Mouse (Mus musculus): Measurements from ENCODE around the gene Glt28d2. TPM values are rescaled to one million over a fixed set of nuclear protein-coding genes. Genes with fewer than 3 reads are reported as not detected.

The Glt28d2 gene
- polyA plus RNA-seq, 1 experiment, result 0.39 TPM

DNA sequence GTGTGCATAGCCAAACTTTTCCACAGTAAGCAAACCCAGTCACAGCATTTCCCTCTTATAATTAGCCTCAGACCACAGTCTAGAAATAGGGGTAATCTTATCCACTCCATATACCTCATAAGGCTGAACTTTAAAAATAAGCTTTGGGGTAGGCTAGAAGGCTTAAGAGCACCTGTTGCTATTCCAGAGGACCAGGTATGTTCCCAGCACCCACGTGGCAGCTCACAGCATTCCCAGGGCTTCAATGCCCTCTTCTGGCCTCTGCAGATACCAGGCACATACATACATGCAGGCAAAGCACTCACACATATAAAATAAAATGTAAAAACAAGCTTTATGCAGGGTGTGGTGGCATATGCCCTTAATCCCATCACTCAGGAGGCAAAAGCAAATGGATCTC lies 53.7 kb downstream of the Glt28d2 start:
- Histone ChIP-seq H3K4me3 (replicated peaks; ENCODE audit: insufficient read depth, low read depth, low read length) (no peak overlapping the region), H3K4me1 (ENCODE audit: control insufficient read depth, insufficient read depth, low read length) (peaks cover 2% of the 10 kb centered on the region; the same call in 1 of the 2 replicates), H3K27ac (ENCODE audit: insufficient read depth, low read length) (no peak overlapping the region), H3K27me3 (ENCODE audit: control insufficient read depth, insufficient read depth, low read length) (no peaks in the 10 kb centered on the region)
- DNase-seq, result no peak
- TF ChIP-seq POLR2A (IDR thresholded peaks at IDR 0.05; ENCODE audit: borderline replicate concordance, insufficient read depth, low read length) (no peak), CTCF (IDR thresholded peaks at IDR 0.05; ENCODE audit: borderline replicate concordance, insufficient read depth, low read depth, low read length) (no peak)
- 80% methylated on average over 1 of the region's 1 CpGs for WGBS

DNA sequence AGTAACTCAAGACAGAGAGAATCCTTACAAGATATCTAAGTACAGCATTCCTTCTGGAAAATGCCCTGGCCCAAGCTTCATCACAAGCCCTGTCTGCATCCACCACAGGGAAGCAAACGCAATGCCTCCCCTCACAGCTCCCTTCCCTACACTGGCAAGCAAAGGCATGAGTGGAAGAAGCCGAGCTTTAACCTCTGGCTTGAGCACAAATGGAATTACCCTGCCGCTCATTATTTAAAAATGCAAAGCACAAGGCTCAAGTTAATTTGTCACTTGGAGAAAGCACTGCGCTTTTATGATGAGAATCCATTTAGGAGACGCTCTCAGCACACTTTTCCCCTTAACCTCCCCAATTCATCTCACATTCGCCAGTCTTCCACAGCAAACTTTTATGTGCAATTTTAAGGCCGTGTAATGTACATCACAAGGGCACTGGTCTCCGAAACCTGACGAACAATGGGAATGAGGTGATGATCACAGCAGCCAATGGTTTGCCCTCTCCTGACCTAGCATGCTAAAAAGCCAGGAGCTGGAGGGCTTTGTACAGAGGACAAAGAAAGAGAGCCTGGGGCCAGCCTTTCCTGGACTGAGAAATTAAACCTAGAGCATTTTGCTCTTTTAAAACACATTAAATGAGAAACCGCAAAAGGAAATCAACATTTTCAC lies 54.7 kb downstream of the Glt28d2 start:
- DNase-seq, result no peak
- peaks cover 2% of the 10 kb centered on the region; the same call in 1 of the 2 replicates for H3K4me1 ChIP-seq (ENCODE audit: control insufficient read depth, insufficient read depth, low read length)
- H3K27me3 ChIP-seq (ENCODE audit: control insufficient read depth, insufficient read depth, low read length), result no peaks in the 10 kb centered on the region
- H3K27ac ChIP-seq (ENCODE audit: insufficient read depth, low read length), result no peak overlapping the region
- 78% methylated on average over 10 of the region's 10 CpGs for WGBS
- H3K4me3 ChIP-seq (replicated peaks; ENCODE audit: insufficient read depth, low read depth, low read length), result no peak overlapping the region
- TF ChIP-seq CTCF (IDR thresholded peaks at IDR 0.05; ENCODE audit: borderline replicate concordance, insufficient read depth, low read depth, low read length) (no peak), POLR2A (IDR thresholded peaks at IDR 0.05; ENCODE audit: borderline replicate concordance, insufficient read depth, low read length) (no peak)

DNA sequence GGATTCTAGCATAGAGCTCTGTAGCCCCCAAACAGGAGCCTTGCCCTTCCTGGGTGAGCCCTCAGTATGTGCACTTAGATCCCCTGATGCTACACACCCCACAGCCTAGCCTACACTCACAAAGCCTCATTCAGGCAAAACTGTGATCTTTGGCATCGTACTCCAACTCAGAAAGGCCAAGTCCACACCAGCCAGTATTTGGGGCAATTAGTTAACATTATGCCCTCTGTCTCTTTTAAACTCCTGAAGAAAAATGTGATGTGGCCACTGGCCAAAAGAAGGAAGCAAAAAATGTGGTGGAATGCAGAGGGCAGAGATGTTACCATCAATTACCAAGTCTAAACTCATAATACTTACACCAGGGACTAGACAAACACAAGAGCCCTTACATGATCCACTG lies 55.5 kb downstream of the Glt28d2 start:
- Histone ChIP-seq H3K4me1 (ENCODE audit: control insufficient read depth, insufficient read depth, low read length) (peaks cover 2% of the 10 kb centered on the region; the same call in 1 of the 2 replicates), H3K27ac (ENCODE audit: insufficient read depth, low read length) (no peak overlapping the region), H3K4me3 (replicated peaks; ENCODE audit: insufficient read depth, low read depth, low read length) (no peak overlapping the region), H3K27me3 (ENCODE audit: control insufficient read depth, insufficient read depth, low read length) (no peaks in the 10 kb centered on the region)
- 86% methylated on average over 1 of the region's 1 CpGs for WGBS
- no peak for DNase-seq
- TF ChIP-seq CTCF (IDR thresholded peaks at IDR 0.05; ENCODE audit: borderline replicate concordance, insufficient read depth, low read depth, low read length), result no peak
- TF ChIP-seq POLR2A (IDR thresholded peaks at IDR 0.05; ENCODE audit: borderline replicate concordance, insufficient read depth, low read length), result no peak

DNA sequence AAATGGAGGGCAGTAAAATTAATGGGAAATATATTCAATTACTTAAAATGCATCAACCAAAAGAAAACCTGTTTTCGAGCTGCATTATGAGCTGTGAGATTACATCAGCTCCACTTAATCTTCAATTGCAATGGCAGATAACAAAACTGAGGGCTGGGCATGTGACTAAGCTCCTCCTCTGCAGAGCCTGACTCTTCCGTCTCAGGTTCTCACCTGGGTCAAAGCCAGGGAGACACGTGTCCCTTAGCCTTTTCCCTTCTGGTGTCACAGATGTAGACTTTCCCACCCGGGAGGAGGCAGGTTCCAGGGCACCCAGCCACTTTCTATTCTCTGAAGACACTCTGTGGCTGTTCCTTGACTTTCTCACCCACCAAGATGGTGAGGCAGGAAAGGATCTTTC lies 58.3 kb downstream of the Glt28d2 start:
- Histone ChIP-seq H3K27me3 (ENCODE audit: control insufficient read depth, insufficient read depth, low read length) (no peaks in the 10 kb centered on the region), H3K4me3 (replicated peaks; ENCODE audit: insufficient read depth, low read depth, low read length) (no peak overlapping the region), H3K4me1 (ENCODE audit: control insufficient read depth, insufficient read depth, low read length) (peaks cover 2% of the 10 kb centered on the region; the same call in 1 of the 2 replicates), H3K27ac (ENCODE audit: insufficient read depth, low read length) (no peak overlapping the region)
- no peak for TF ChIP-seq CTCF (IDR thresholded peaks at IDR 0.05; ENCODE audit: borderline replicate concordance, insufficient read depth, low read depth, low read length)
- no peak for TF ChIP-seq POLR2A (IDR thresholded peaks at IDR 0.05; ENCODE audit: borderline replicate concordance, insufficient read depth, low read length)
- DNase-seq, result peak in 1 of 2 experiments; percentile 25
- WGBS, result 27% methylated on average over 4 of the region's 4 CpGs

- no peak overlapping the region for H3K4me3 ChIP-seq (replicated peaks; ENCODE audit: insufficient read depth, low read depth, low read length)
- 69% methylated on average over 6 of the region's 6 CpGs for WGBS
- DNase-seq, result no peak
- TF ChIP-seq CTCF (IDR thresholded peaks at IDR 0.05; ENCODE audit: borderline replicate concordance, insufficient read depth, low read depth, low read length) (no peak), POLR2A (IDR thresholded peaks at IDR 0.05; ENCODE audit: borderline replicate concordance, insufficient read depth, low read length) (no peak)
- peaks cover 2% of the 10 kb centered on the region; the same call in 1 of the 2 replicates for H3K4me1 ChIP-seq (ENCODE audit: control insufficient read depth, insufficient read depth, low read length)
- H3K27ac ChIP-seq (ENCODE audit: insufficient read depth, low read length), result no peak overlapping the region
- H3K27me3 ChIP-seq (ENCODE audit: control insufficient read depth, insufficient read depth, low read length), result no peaks in the 10 kb centered on the region
These were observed 59.5 kb downstream of the Glt28d2 start for GRCm38 (mm10) chr3:85827815-85828214.

- 37% methylated on average over 4 of the region's 4 CpGs for WGBS
- DNase-seq, result no peak
- Histone ChIP-seq H3K4me3 (replicated peaks; ENCODE audit: insufficient read depth, low read depth, low read length) (no peak overlapping the region), H3K4me1 (ENCODE audit: control insufficient read depth, insufficient read depth, low read length) (peaks cover 2% of the 10 kb centered on the region; the same call in 1 of the 2 replicates), H3K27me3 (ENCODE audit: control insufficient read depth, insufficient read depth, low read length) (no peaks in the 10 kb centered on the region), H3K27ac (ENCODE audit: insufficient read depth, low read length) (no peak overlapping the region)
- TF ChIP-seq CTCF (IDR thresholded peaks at IDR 0.05; ENCODE audit: borderline replicate concordance, insufficient read depth, low read depth, low read length) (no peak), POLR2A (IDR thresholded peaks at IDR 0.05; ENCODE audit: borderline replicate concordance, insufficient read depth, low read length) (no peak)
These were observed 60.0 kb downstream of the Glt28d2 start for GRCm38 (mm10) chr3:85827283-85827682.

GRCm38 (mm10) chr3:85820839-85821548 lies 66.3 kb downstream of the Glt28d2 start:
- DNase-seq, result no peak
- H3K27ac ChIP-seq (ENCODE audit: insufficient read depth, low read length), result no peak overlapping the region
- TF ChIP-seq POLR2A (IDR thresholded peaks at IDR 0.05; ENCODE audit: borderline replicate concordance, insufficient read depth, low read length) (no peak), CTCF (IDR thresholded peaks at IDR 0.05; ENCODE audit: borderline replicate concordance, insufficient read depth, low read depth, low read length) (no peak)
- H3K4me3 ChIP-seq (replicated peaks; ENCODE audit: insufficient read depth, low read depth, low read length), result no peak overlapping the region
- WGBS, result 76% methylated on average over 15 of the region's 15 CpGs
- no peaks in the 10 kb centered on the region for H3K4me1 ChIP-seq (ENCODE audit: control insufficient read depth, insufficient read depth, low read length)
- H3K27me3 ChIP-seq (ENCODE audit: control insufficient read depth, insufficient read depth, low read length), result no peaks in the 10 kb centered on the region

Other genes starting within 250 kb of the Glt28d2 start
- gene Fam160a1, start 70.2 kb downstream of the Glt28d2 start, polyA plus RNA-seq (2012; rRNA removed), result 1.3 and 1.4 TPM in 2 replicates
- gene Gm37240, start within 50 bp of the Glt28d2 start, polyA plus RNA-seq (2012; rRNA removed), result 0.77 and 1.0 TPM in 2 replicates
- gene Sh3d19, start 83.6 kb upstream of the Glt28d2 start, polyA plus RNA-seq (2012; rRNA removed), result 14.5 and 15.1 TPM in 2 replicates
- not detected in 2 replicates for gene Prss48, start 115.0 kb upstream of the Glt28d2 start, polyA plus RNA-seq (2012; rRNA removed)